Mouse (Mus musculus): Measurements from ENCODE around the gene Prcc.

- TF ChIP-seq CTCF (IDR thresholded peaks at IDR 0.05; ENCODE audit: low read depth) = no peak
- TF ChIP-seq EP300 (IDR thresholded peaks at IDR 0.05; ENCODE audit: low read depth) = no peak
These were observed 14.4 kb upstream of the Prcc start for GRCm38 (mm10) chr3:87899776-87900175.

All from heart, postnatal 0 days (tissue).